Mouse (Mus musculus) megakaryocyte, embryonic 14.5 days (primary cell): Measurements from ENCODE around the gene Efcab14.

Source experiments
- FLI1 ChIP-seq: IDR thresholded peaks from 2 replicates; pipeline ENCODE4 v1.6.1; 2012; ENCODE audit warnings: low read length, inconsistent platforms, mixed read lengths
- GATA1 ChIP-seq: IDR thresholded peaks from 3 replicates; pipeline ENCODE4 v1.6.1; 2012; ENCODE audit warnings: mixed read lengths, low read length, inconsistent platforms, borderline replicate concordance

DNA sequence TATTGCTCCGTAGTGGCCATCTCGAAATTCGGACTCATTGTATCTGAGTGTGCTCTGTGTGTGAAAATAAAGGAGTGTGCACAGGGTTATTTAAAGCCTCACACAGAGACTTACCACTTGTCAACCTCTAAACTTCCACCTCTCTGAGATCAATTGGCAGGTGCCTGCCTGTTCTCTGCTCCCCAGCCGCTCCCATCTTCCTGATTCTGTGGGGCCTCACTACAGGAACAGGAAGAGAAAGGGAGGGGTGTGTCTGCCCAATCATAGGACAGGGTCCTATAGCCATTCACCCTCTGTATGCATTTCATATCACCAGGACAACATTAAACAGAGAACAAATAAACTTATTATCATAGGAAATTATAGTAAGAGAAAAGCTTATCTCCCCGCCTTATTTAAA, 3.8 kb upstream of the Efcab14 start:
- TF ChIP-seq GATA1 (no peak), FLI1 (no peak)
